Mouse (Mus musculus): Measurements from ENCODE around the gene Syce2. TPM values are rescaled to one million over a fixed set of nuclear protein-coding genes. Genes with fewer than 3 reads are reported as not detected.

Gene Syce2
- polyA plus RNA-seq, 1 experiment = 63.0 TPM

GRCm38 (mm10) chr8:84841514-84841913 lies 30.4 kb upstream of the Syce2 start:
- TF ChIP-seq FLI1 (IDR thresholded peaks at IDR 0.05; ENCODE audit: low read length) (no peak), GATA1 (IDR thresholded peaks at IDR 0.05; ENCODE audit: borderline replicate concordance, low read length) (no peak)
- Histone ChIP-seq H3K27me3 (replicated peaks) (no peaks in the 10 kb centered on the region), H3K9me3 (no peaks in the 10 kb centered on the region), H3K4me3 (replicated peaks) (no peak overlapping the region), H3K4me1 (peaks cover 71% of the 10 kb centered on the region), H3K36me3 (replicated peaks; ENCODE audit: low read length) (peaks cover 78% of the 10 kb centered on the region)

GRCm38 (mm10) chr8:84844397-84845070 lies 27.4 kb upstream of the Syce2 start:
- no peak for TF ChIP-seq GATA1 (IDR thresholded peaks at IDR 0.05; ENCODE audit: borderline replicate concordance, low read length)
- Histone ChIP-seq H3K4me1 (peaks cover 66% of the 10 kb centered on the region), H3K9me3 (no peaks in the 10 kb centered on the region), H3K4me3 (replicated peaks) (peak overlapping the region; percentile 99), H3K27me3 (replicated peaks) (no peaks in the 10 kb centered on the region), H3K36me3 (replicated peaks; ENCODE audit: low read length) (peaks cover 51% of the 10 kb centered on the region)

- Histone ChIP-seq H3K36me3 (replicated peaks; ENCODE audit: low read length) (peaks cover 51% of the 10 kb centered on the region), H3K4me1 (peaks cover 64% of the 10 kb centered on the region), H3K9me3 (no peaks in the 10 kb centered on the region), H3K27me3 (replicated peaks) (no peaks in the 10 kb centered on the region), H3K4me3 (replicated peaks) (peak overlapping the region; percentile 99)
- TF ChIP-seq FLI1 (IDR thresholded peaks at IDR 0.05; ENCODE audit: low read length) = no peak
- no peak for TF ChIP-seq GATA1 (IDR thresholded peaks at IDR 0.05; ENCODE audit: borderline replicate concordance, low read length)
Observed at GRCm38 (mm10) chr8:84845355-84846093, 26.4 kb upstream of the Syce2 start.

- Histone ChIP-seq H3K4me1 (peaks cover 62% of the 10 kb centered on the region), H3K27me3 (replicated peaks) (no peaks in the 10 kb centered on the region), H3K36me3 (replicated peaks; ENCODE audit: low read length) (peaks cover 51% of the 10 kb centered on the region), H3K9me3 (no peaks in the 10 kb centered on the region), H3K4me3 (replicated peaks) (peak overlapping the region; percentile 99)
- TF ChIP-seq FLI1 (IDR thresholded peaks at IDR 0.05; ENCODE audit: low read length) = no peak
- TF ChIP-seq GATA1 (IDR thresholded peaks at IDR 0.05; ENCODE audit: borderline replicate concordance, low read length) = no peak
Observed at GRCm38 (mm10) chr8:84846094-84846721, 25.7 kb upstream of the Syce2 start.

GRCm38 (mm10) chr8:84846722-84847572 lies 25.0 kb upstream of the Syce2 start, which contains the start of gene Calr:
Gene Calr, minus strand, starts transcription at chr8:84846934.
- Histone ChIP-seq H3K36me3 (replicated peaks; ENCODE audit: low read length) (peaks cover 45% of the 10 kb centered on the region), H3K27me3 (replicated peaks) (no peaks in the 10 kb centered on the region), H3K4me3 (replicated peaks) (peak within 1 kb of the TSS; percentile 99), H3K4me1 (peaks cover 55% of the 10 kb centered on the region), H3K9me3 (no peaks in the 10 kb centered on the region)
- TF ChIP-seq FLI1 (IDR thresholded peaks at IDR 0.05; ENCODE audit: low read length) = no peak
- TF ChIP-seq GATA1 (IDR thresholded peaks at IDR 0.05; ENCODE audit: borderline replicate concordance, low read length) = no peak

- no peaks in the 10 kb centered on the region for H3K9me3 ChIP-seq
- no peaks in the 10 kb centered on the region for H3K27me3 ChIP-seq (replicated peaks)
- H3K36me3 ChIP-seq (replicated peaks; ENCODE audit: low read length) = peaks cover 36% of the 10 kb centered on the region
- TF ChIP-seq GATA1 (IDR thresholded peaks at IDR 0.05; ENCODE audit: borderline replicate concordance, low read length) (no peak), FLI1 (IDR thresholded peaks at IDR 0.05; ENCODE audit: low read length) (no peak)
- H3K4me3 ChIP-seq (replicated peaks) = peak overlapping the region; percentile 99
- H3K4me1 ChIP-seq = peaks cover 47% of the 10 kb centered on the region
Observed at GRCm38 (mm10) chr8:84847684-84848435, 24.1 kb upstream of the Syce2 start.

GRCm38 (mm10) chr8:84856434-84856833 lies 15.5 kb upstream of the Syce2 start:
- H3K4me3 ChIP-seq (replicated peaks) = peak overlapping the region; percentile 96
- TF ChIP-seq FLI1 (IDR thresholded peaks at IDR 0.05; ENCODE audit: low read length) (no peak), GATA1 (IDR thresholded peaks at IDR 0.05; ENCODE audit: borderline replicate concordance, low read length) (no peak)
- no peaks in the 10 kb centered on the region for H3K27me3 ChIP-seq (replicated peaks)
- peaks cover 30% of the 10 kb centered on the region for H3K36me3 ChIP-seq (replicated peaks; ENCODE audit: low read length)
- H3K4me1 ChIP-seq = peaks cover 53% of the 10 kb centered on the region
- no peaks in the 10 kb centered on the region for H3K9me3 ChIP-seq

- Histone ChIP-seq H3K36me3 (replicated peaks; ENCODE audit: low read length) (peaks cover 36% of the 10 kb centered on the region), H3K27me3 (replicated peaks) (no peaks in the 10 kb centered on the region), H3K9me3 (no peaks in the 10 kb centered on the region), H3K4me3 (replicated peaks) (peak within 1 kb of the TSS; percentile 96), H3K4me1 (peaks cover 53% of the 10 kb centered on the region)
- peak; percentile 98 for TF ChIP-seq FLI1 (IDR thresholded peaks at IDR 0.05; ENCODE audit: low read length)
- TF ChIP-seq GATA1 (IDR thresholded peaks at IDR 0.05; ENCODE audit: borderline replicate concordance, low read length) = peak; percentile 49; the same call in 1 of the 3 replicates
Observed at GRCm38 (mm10) chr8:84856864-84857441, 15.0 kb upstream of the Syce2 start, which contains the start of gene Farsa. Gene Farsa, plus strand, starts transcription at chr8:84856989.
